Mouse (Mus musculus): ENCODE measurements at regions not wholly inside any gene's neighbourhood (a gene's known extent, or its start where the extent isn't known, plus 50 kb on each side); places are given as distances from the start of the nearest gene placed in this dataset.
A peak's percentile ranks its signal among the peaks of the same experiment; 100 is the strongest.

GRCm38 (mm10) chr8:118101346-118101745, 182.2 kb upstream of the Cdh13 start:
- no peak overlapping the region for H3K27ac ChIP-seq
- no peaks in the 10 kb centered on the region for H3K9me3 ChIP-seq
- H3K4me3 ChIP-seq, result no peak overlapping the region
- H3K4me1 ChIP-seq, result peaks cover 12% of the 10 kb centered on the region
- no peaks in the 10 kb centered on the region for H3K27me3 ChIP-seq (replicated peaks)
- H3K36me3 ChIP-seq, result no peaks in the 10 kb centered on the region
- no peak overlapping the region for H3K9ac ChIP-seq
- ATAC-seq (ENCODE audit: low FRiP score, low read depth), result no peak
- 63% methylated on average over 8 of the region's 8 CpGs for WGBS
- H3K4me2 ChIP-seq (replicated peaks), result no peak overlapping the region

GRCm38 (mm10) chr8:118062736-118063135, 220.8 kb upstream of the Cdh13 start:
- Histone ChIP-seq H3K4me3 (no peak overlapping the region), H3K27ac (no peak overlapping the region), H3K27me3 (replicated peaks) (no peaks in the 10 kb centered on the region), H3K36me3 (no peaks in the 10 kb centered on the region), H3K4me1 (peaks cover 17% of the 10 kb centered on the region; the same call in 1 of the 2 replicates), H3K9ac (no peak overlapping the region), H3K4me2 (replicated peaks) (no peak overlapping the region), H3K9me3 (no peaks in the 10 kb centered on the region)
- WGBS, result 65% methylated on average over 5 of the region's 5 CpGs
- no peak for ATAC-seq (ENCODE audit: low FRiP score, low read depth)

GRCm38 (mm10) chr8:118056781-118057180, 226.8 kb upstream of the Cdh13 start:
- no peak overlapping the region for H3K9ac ChIP-seq
- ATAC-seq (ENCODE audit: low FRiP score, low read depth), result no peak
- no peak overlapping the region for H3K4me3 ChIP-seq
- H3K27me3 ChIP-seq (replicated peaks), result no peaks in the 10 kb centered on the region
- no peaks in the 10 kb centered on the region for H3K9me3 ChIP-seq
- WGBS, result 88% methylated on average over 6 of the region's 6 CpGs
- no peak overlapping the region for H3K4me2 ChIP-seq (replicated peaks)
- no peak overlapping the region for H3K27ac ChIP-seq
- H3K4me1 ChIP-seq, result no peaks in the 10 kb centered on the region
- no peaks in the 10 kb centered on the region for H3K36me3 ChIP-seq

GRCm38 (mm10) chr8:118055536-118055935, 228.0 kb upstream of the Cdh13 start:
- no peaks in the 10 kb centered on the region for H3K36me3 ChIP-seq
- H3K27me3 ChIP-seq (replicated peaks), result no peaks in the 10 kb centered on the region
- 84% methylated on average over 5 of the region's 5 CpGs for WGBS
- no peaks in the 10 kb centered on the region for H3K4me1 ChIP-seq
- no peak overlapping the region for H3K9ac ChIP-seq
- H3K4me3 ChIP-seq, result no peak overlapping the region
- H3K27ac ChIP-seq, result no peak overlapping the region
- no peaks in the 10 kb centered on the region for H3K9me3 ChIP-seq
- H3K4me2 ChIP-seq (replicated peaks), result no peak overlapping the region
- no peak for ATAC-seq (ENCODE audit: low FRiP score, low read depth)

- no peak overlapping the region for H3K4me2 ChIP-seq (replicated peaks)
- no peaks in the 10 kb centered on the region for H3K9me3 ChIP-seq
- ATAC-seq (ENCODE audit: low FRiP score, low read depth), result no peak
- H3K27ac ChIP-seq, result no peak overlapping the region
- H3K36me3 ChIP-seq, result no peaks in the 10 kb centered on the region
- no peak overlapping the region for H3K9ac ChIP-seq
- WGBS, result 96% methylated on average over 3 of the region's 3 CpGs
- no peak overlapping the region for H3K4me3 ChIP-seq
- H3K4me1 ChIP-seq, result no peaks in the 10 kb centered on the region
- H3K27me3 ChIP-seq (replicated peaks), result no peaks in the 10 kb centered on the region
Measured at GRCm38 (mm10) chr8:118050386-118050785, 233.1 kb upstream of the Cdh13 start.

- Histone ChIP-seq H3K27me3 (replicated peaks) (no peaks in the 10 kb centered on the region), H3K36me3 (no peaks in the 10 kb centered on the region), H3K9me3 (no peaks in the 10 kb centered on the region), H3K4me2 (replicated peaks) (0 out of 2 replicates have a peak overlapping the region, but pooled peaks have one; percentile 21), H3K4me1 (0 out of 2 replicates have a peak, but pooled peaks cover 6% of the 10 kb centered on the region), H3K27ac (no peak overlapping the region), H3K9ac (no peak overlapping the region), H3K4me3 (no peak overlapping the region)
- ATAC-seq (ENCODE audit: low FRiP score, low read depth), result peak; percentile 58
- WGBS, result 14% methylated on average over 10 of the region's 10 CpGs
Measured at GRCm38 (mm10) chr8:118042253-118042860, 240.6 kb upstream of the Mphosph6 start.

- H3K4me1 ChIP-seq, result 0 out of 2 replicates have a peak, but pooled peaks cover 6% of the 10 kb centered on the region
- H3K4me2 ChIP-seq (replicated peaks), result no peak overlapping the region
- no peak for ATAC-seq (ENCODE audit: low FRiP score, low read depth)
- no peak overlapping the region for H3K27ac ChIP-seq
- no peak overlapping the region for H3K9ac ChIP-seq
- 66% methylated on average over 6 of the region's 6 CpGs for WGBS
- H3K4me3 ChIP-seq, result no peak overlapping the region
- no peaks in the 10 kb centered on the region for H3K27me3 ChIP-seq (replicated peaks)
- H3K36me3 ChIP-seq, result no peaks in the 10 kb centered on the region
- H3K9me3 ChIP-seq, result no peaks in the 10 kb centered on the region
Measured at GRCm38 (mm10) chr8:118041253-118041652, 239.5 kb upstream of the Mphosph6 start.

- Histone ChIP-seq H3K27me3 (replicated peaks) (no peaks in the 10 kb centered on the region), H3K9ac (no peak overlapping the region), H3K36me3 (no peaks in the 10 kb centered on the region), H3K4me3 (no peak overlapping the region), H3K4me2 (replicated peaks) (no peak overlapping the region), H3K27ac (no peak overlapping the region), H3K4me1 (0 out of 2 replicates have a peak, but pooled peaks cover 5% of the 10 kb centered on the region), H3K9me3 (no peaks in the 10 kb centered on the region)
- ATAC-seq (ENCODE audit: low FRiP score, low read depth), result no peak
- 82% methylated on average over 4 of the region's 4 CpGs for WGBS
Measured at GRCm38 (mm10) chr8:118037801-118038200, 236.1 kb upstream of the Mphosph6 start.

- no peaks in the 10 kb centered on the region for H3K27me3 ChIP-seq (replicated peaks)
- H3K9me3 ChIP-seq, result no peaks in the 10 kb centered on the region
- no peaks in the 10 kb centered on the region for H3K4me1 ChIP-seq
- H3K4me2 ChIP-seq (replicated peaks), result peak overlapping the region; percentile 28; the same call in 1 of the 2 replicates
- no peaks in the 10 kb centered on the region for H3K36me3 ChIP-seq
- ATAC-seq (ENCODE audit: low FRiP score, low read depth), result no peak
- no peak overlapping the region for H3K4me3 ChIP-seq
- 44% methylated on average over 13 of the region's 13 CpGs for WGBS
- no peak overlapping the region for H3K9ac ChIP-seq
- H3K27ac ChIP-seq, result no peak overlapping the region
Measured at GRCm38 (mm10) chr8:118034051-118034450, 232.3 kb upstream of the Mphosph6 start.

- H3K27ac ChIP-seq, result no peak overlapping the region
- no peaks in the 10 kb centered on the region for H3K27me3 ChIP-seq (replicated peaks)
- H3K4me1 ChIP-seq, result no peaks in the 10 kb centered on the region
- no peak overlapping the region for H3K4me3 ChIP-seq
- 24% methylated on average over 6 of the region's 6 CpGs for WGBS
- H3K36me3 ChIP-seq, result no peaks in the 10 kb centered on the region
- no peaks in the 10 kb centered on the region for H3K9me3 ChIP-seq
- H3K4me2 ChIP-seq (replicated peaks), result no peak overlapping the region
- H3K9ac ChIP-seq, result no peak overlapping the region
- no peak for ATAC-seq (ENCODE audit: low FRiP score, low read depth)
Measured at GRCm38 (mm10) chr8:118031406-118031805, 229.7 kb upstream of the Mphosph6 start.

GRCm38 (mm10) chr8:118028061-118028850, 226.5 kb upstream of the Mphosph6 start:
- no peak overlapping the region for H3K9ac ChIP-seq
- no peak overlapping the region for H3K4me3 ChIP-seq
- no peaks in the 10 kb centered on the region for H3K36me3 ChIP-seq
- WGBS, result 88% methylated on average over 13 of the region's 13 CpGs
- H3K4me1 ChIP-seq, result no peaks in the 10 kb centered on the region
- H3K27ac ChIP-seq, result no peak overlapping the region
- H3K4me2 ChIP-seq (replicated peaks), result no peak overlapping the region
- no peak for ATAC-seq (ENCODE audit: low FRiP score, low read depth)
- no peaks in the 10 kb centered on the region for H3K27me3 ChIP-seq (replicated peaks)
- H3K9me3 ChIP-seq, result no peaks in the 10 kb centered on the region

- Histone ChIP-seq H3K4me2 (replicated peaks) (no peak overlapping the region), H3K4me3 (no peak overlapping the region), H3K36me3 (no peaks in the 10 kb centered on the region), H3K27ac (no peak overlapping the region), H3K27me3 (replicated peaks) (no peaks in the 10 kb centered on the region), H3K9me3 (no peaks in the 10 kb centered on the region), H3K9ac (no peak overlapping the region), H3K4me1 (no peaks in the 10 kb centered on the region)
- 88% methylated on average over 1 of the region's 1 CpGs for WGBS
- no peak for ATAC-seq (ENCODE audit: low FRiP score, low read depth)
Measured at GRCm38 (mm10) chr8:118023451-118023850, 221.7 kb upstream of the Mphosph6 start.

Measured in neural tube, embryonic 12.5 days (tissue).